Mouse (Mus musculus) liver, adult 2 months (tissue): Measurements from ENCODE around the gene Slc35e2. TPM values are rescaled to one million over a fixed set of nuclear protein-coding genes. Genes with fewer than 3 reads are reported as not detected.
A peak's percentile ranks its signal among the peaks of the same experiment; 100 is the strongest.

ENCODE experiments used
- DNase-seq: peaks from one replicate; pipeline ENCODE4 v3.0.0-alpha.2; 2011; ENCODE audit warnings: low read depth, low spot score; ENCODE audit errors: extremely low read depth
- H3K27ac ChIP-seq: fragments of 200-500 bp; replicated peaks from 2 replicates; pipeline ENCODE4 v1.5.1; 2012; ENCODE audit warnings: low read depth, mild to moderate bottlenecking, control low read depth, inconsistent platforms, low read length; ENCODE audit not compliant: insufficient read depth
- H3K27me3 ChIP-seq: fragments of 200-500 bp; 2 replicates; pipeline ENCODE4 v1.6.1; 2012; ENCODE audit warnings: mild to moderate bottlenecking, moderate library complexity, low read length, inconsistent platforms; ENCODE audit not compliant: control insufficient read depth, insufficient read depth
- H3K36me3 ChIP-seq: fragments of 200-500 bp; 2 replicates; pipeline ENCODE4 v1.6.1; 2012; ENCODE audit warnings: low read length, inconsistent platforms; ENCODE audit not compliant: control insufficient read depth, insufficient read depth
- H3K4me1 ChIP-seq: fragments of 200-500 bp; 2 replicates; pipeline ENCODE4 v1.6.1; 2011; ENCODE audit warnings: low read length; ENCODE audit not compliant: control insufficient read depth, insufficient read depth
- H3K4me3 ChIP-seq: fragments of 200-500 bp; 2 replicates; pipeline ENCODE4 v1.5.1; 2011; ENCODE audit warnings: low read depth, mild to moderate bottlenecking, control low read depth, low read length, moderate library complexity; ENCODE audit not compliant: insufficient read depth
- H3K79me2 ChIP-seq: fragments of 200-500 bp; 2 replicates; pipeline ENCODE4 v1.6.1; 2012; ENCODE audit warnings: inconsistent platforms, mild to moderate bottlenecking, low read length, moderate library complexity; ENCODE audit not compliant: control insufficient read depth, insufficient read depth
- H3K9ac ChIP-seq: fragments of 200-500 bp; 2 replicates; pipeline ENCODE4 v1.6.1; 2012; ENCODE audit warnings: low read depth, mild to moderate bottlenecking, control low read depth, inconsistent platforms, low read length
- CTCF ChIP-seq: fragments of 200-500 bp; IDR thresholded peaks from 2 replicates; pipeline ENCODE4 v1.5.1; 2011; ENCODE audit warnings: low read depth, low read length, control low read depth
- POLR2A ChIP-seq: fragments of 200-500 bp; IDR thresholded peaks from 2 replicates; pipeline ENCODE4 v1.6.1; 2011; ENCODE audit warnings: low read length, control low read depth; ENCODE audit not compliant: insufficient read depth; ENCODE audit errors: extremely low read depth
- WGBS: fragments of 180-500 bp; shearing (Covaris S2); methylation state at CpG from one replicate; pipeline ENCODE4 v1.1.7; 2018; 5-methylcytosine and 5-hydroxymethylcytosine counted together
- polyA plus RNA-seq: library from polyadenylated mRNA; depleted of rRNA; stranded (reverse); fragments of >200 nt; gene quantifications from 2 replicates; pipeline ENCODE4 v1.2.3, GENCODE M21; 2012
- total RNA-seq: library from RNA; depleted of rRNA; stranded (reverse); fragments of >200 nt; gene quantifications from 2 replicates; pipeline ENCODE4 v1.2.3, GENCODE M21; 2014

Gene Slc35e2
- total and polyA plus RNA-seq, 2 experiments: 18.5 to 63.5 TPM

GRCm38 (mm10) chr4:155656214-155656751 is 55.1 kb downstream of the Slc35e2 start:
- no peak for DNase-seq
- Histone ChIP-seq H3K4me3 (no peak overlapping the region), H3K27me3 (no peaks in the 10 kb centered on the region), H3K4me1 (0 out of 2 replicates have a peak, but pooled peaks cover 2% of the 10 kb centered on the region), H3K36me3 (no peaks in the 10 kb centered on the region; the same call in 1 of the 2 replicates), H3K79me2 (no peaks in the 10 kb centered on the region), H3K9ac (no peak overlapping the region), H3K27ac (no peak overlapping the region)
- 94% methylated on average over 13 of the region's 13 CpGs for whole genome bisulfite sequencing
- TF ChIP-seq CTCF (no peak), POLR2A (no peak)

GRCm38 (mm10) chr4:155658961-155659360 is 57.7 kb downstream of the Slc35e2 start:
- H3K36me3 ChIP-seq: no peaks in the 10 kb centered on the region; the same call in 1 of the 2 replicates
- DNase-seq: no peak
- TF ChIP-seq CTCF: no peak
- TF ChIP-seq POLR2A: no peak
- H3K4me1 ChIP-seq: 0 out of 2 replicates have a peak, but pooled peaks cover 2% of the 10 kb centered on the region
- WGBS: 92% methylated on average over 10 of the region's 10 CpGs
- H3K4me3 ChIP-seq: no peak overlapping the region
- H3K9ac ChIP-seq: no peak overlapping the region
- no peaks in the 10 kb centered on the region for H3K27me3 ChIP-seq
- no peak overlapping the region for H3K27ac ChIP-seq
- H3K79me2 ChIP-seq: no peaks in the 10 kb centered on the region

GRCm38 (mm10) chr4:155660641-155661040 is 59.4 kb downstream of the Slc35e2 start:
- 73% methylated on average over 12 of the region's 12 CpGs for WGBS
- H3K27me3 ChIP-seq: no peaks in the 10 kb centered on the region
- H3K9ac ChIP-seq: no peak overlapping the region
- no peak overlapping the region for H3K27ac ChIP-seq
- no peak overlapping the region for H3K4me3 ChIP-seq
- no peaks in the 10 kb centered on the region for H3K4me1 ChIP-seq
- no peaks in the 10 kb centered on the region; the same call in 1 of the 2 replicates for H3K36me3 ChIP-seq
- DNase-seq: no peak
- TF ChIP-seq CTCF (no peak), POLR2A (no peak)
- H3K79me2 ChIP-seq: no peaks in the 10 kb centered on the region

- Histone ChIP-seq H3K27me3 (no peaks in the 10 kb centered on the region), H3K9ac (no peak overlapping the region), H3K27ac (no peak overlapping the region), H3K79me2 (peaks cover 6% of the 10 kb centered on the region; the same call in 1 of the 2 replicates), H3K4me3 (no peak overlapping the region), H3K4me1 (peaks cover 5% of the 10 kb centered on the region), H3K36me3 (no peaks in the 10 kb centered on the region)
- TF ChIP-seq CTCF: no peak
- TF ChIP-seq POLR2A: no peak
- DNase-seq: peak; percentile 36
These were observed 65.7 kb downstream of the Slc35e2 start for GRCm38 (mm10) chr4:155666903-155667302.

- peak; percentile 89 for DNase-seq
- peaks cover 5% of the 10 kb centered on the region for H3K4me1 ChIP-seq
- WGBS: under 1% methylated on average over 72 of the region's 73 CpGs
- peak within 1 kb of the TSS; percentile 65 for H3K27ac ChIP-seq
- H3K27me3 ChIP-seq: no peaks in the 10 kb centered on the region
- peaks cover 6% of the 10 kb centered on the region; the same call in 1 of the 2 replicates for H3K79me2 ChIP-seq
- TF ChIP-seq POLR2A (no peak), CTCF (no peak)
- peak within 1 kb of the TSS; percentile 75 for H3K9ac ChIP-seq
- peak within 1 kb of the TSS; percentile 69 for H3K4me3 ChIP-seq
- no peaks in the 10 kb centered on the region for H3K36me3 ChIP-seq
These were observed 67.7 kb downstream of the Slc35e2 start, which contains the start of gene Mib2 for GRCm38 (mm10) chr4:155668689-155669597. Mib2 (minus strand) TSS chr4:155669198.
